Mouse (Mus musculus) limb, embryonic 11.5 days (tissue): ENCODE results near the gene Cep128. TPM values are rescaled to one million over a fixed set of nuclear protein-coding genes. Genes with fewer than 3 reads are reported as not detected.

Experiments
- ATAC-seq: fragments of 200-750 bp; cut with Nextera tagmentation; 2 replicates; pipeline ENCODE4 v1.8.0; 2017; ENCODE audit warnings: low read depth; ENCODE audit not compliant: insufficient number of reproducible peaks, low FRiP score, low TSS enrichment
- DNase-seq: peaks from one replicate; pipeline ENCODE4 v3.0.0-alpha.2; 2015; ENCODE audit warnings: low spot score
- H3K27ac ChIP-seq: fragments of 300-500 bp; sonication (generic); replicated peaks from 2 replicates; pipeline ENCODE4 v1.5.1; 2014; ENCODE audit warnings: low read depth, mild to moderate bottlenecking, low read length
- H3K27me3 ChIP-seq: fragments of 300-500 bp; sonication (generic); 2 replicates; pipeline ENCODE4 v1.6.1; 2014; ENCODE audit warnings: mild to moderate bottlenecking, low read length, mixed read lengths; ENCODE audit not compliant: control insufficient read depth, insufficient read depth
- H3K36me3 ChIP-seq: fragments of 300-500 bp; sonication (generic); 2 replicates; pipeline ENCODE4 v1.6.1; 2014; ENCODE audit warnings: mild to moderate bottlenecking, low read length, moderate library complexity, mixed read lengths; ENCODE audit not compliant: control insufficient read depth, insufficient read depth
- H3K4me1 ChIP-seq: fragments of 300-500 bp; sonication (generic); 2 replicates; pipeline ENCODE4 v1.6.1; 2014; ENCODE audit warnings: low read length, mixed read lengths; ENCODE audit not compliant: control insufficient read depth, insufficient read depth
- H3K4me2 ChIP-seq: fragments of 300-500 bp; sonication (generic); 2 replicates; pipeline ENCODE4 v1.6.1; 2014; ENCODE audit warnings: low read depth, mild to moderate bottlenecking, moderate library complexity; ENCODE audit not compliant: severe bottlenecking
- H3K4me3 ChIP-seq: fragments of 300-500 bp; sonication (generic); 2 replicates; pipeline ENCODE4 v1.5.1; 2014; ENCODE audit warnings: low read depth, low read length
- H3K9ac ChIP-seq: fragments of 300-500 bp; sonication (generic); 2 replicates; pipeline ENCODE4 v1.6.1; 2014; ENCODE audit warnings: mild to moderate bottlenecking, low read length
- H3K9me3 ChIP-seq: fragments of 300-500 bp; sonication (generic); 2 replicates; pipeline ENCODE4 v1.6.1; 2016; ENCODE audit warnings: low read length; ENCODE audit not compliant: control insufficient read depth
- WGBS: fragments of 180-500 bp; shearing (Covaris S2); extraction: QIAGEN DNeasy Blood & Tissue Kit; methylation state at CpG from one replicate; pipeline ENCODE4 v1.1.7; 2014; 5-methylcytosine and 5-hydroxymethylcytosine counted together
- polyA plus RNA-seq: library from polyadenylated mRNA; unstranded; fragments of >200 nt; fragmentation: Nextera tagmentation; extraction: Ambion mirVana; gene quantifications from 2 replicates; pipeline ENCODE4 v1.2.1, GENCODE M21; 2014

The Cep128 gene
- polyA plus RNA-seq, 1 experiment from 2014 or later: 10.1 TPM

DNA sequence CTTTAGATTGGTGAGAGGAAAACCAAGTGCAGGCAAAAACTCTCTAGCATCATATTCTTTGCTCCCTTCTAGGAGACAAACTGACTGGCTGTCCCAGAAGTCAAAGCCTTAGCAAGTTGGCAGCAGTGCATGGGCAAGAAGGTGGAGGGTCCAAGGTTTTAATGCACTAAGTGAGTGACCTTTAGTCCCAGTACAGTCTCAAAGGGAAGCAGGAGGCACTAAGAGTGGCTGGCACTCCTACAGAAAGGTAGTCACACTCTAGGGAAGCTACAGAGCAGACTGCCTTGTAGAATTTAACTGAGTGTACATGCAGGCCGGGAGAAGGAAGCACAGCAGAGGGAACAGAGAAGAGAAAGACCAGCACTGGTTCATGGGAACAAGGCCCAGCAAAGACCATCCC, 199.6 kb downstream of the Cep128 start:
- no peaks in the 10 kb centered on the region for H3K9me3 ChIP-seq
- H3K27me3 ChIP-seq: no peaks in the 10 kb centered on the region
- H3K4me2 ChIP-seq: no peak overlapping the region
- H3K4me1 ChIP-seq: no peaks in the 10 kb centered on the region
- no peak overlapping the region for H3K9ac ChIP-seq
- H3K36me3 ChIP-seq: no peaks in the 10 kb centered on the region
- no peak overlapping the region for H3K4me3 ChIP-seq
- no peak overlapping the region for H3K27ac ChIP-seq
- ATAC-seq: no peak
- no peak for DNase-seq
- 77% methylated on average over 1 of the region's 1 CpGs for WGBS

GRCm38 (mm10) chr12:91183928-91184327, 200.3 kb downstream of the Cep128 start:
- no peaks in the 10 kb centered on the region for H3K27me3 ChIP-seq
- WGBS: 73% methylated on average over 2 of the region's 2 CpGs
- no peak for ATAC-seq
- H3K4me3 ChIP-seq: no peak overlapping the region
- no peaks in the 10 kb centered on the region for H3K4me1 ChIP-seq
- no peak for DNase-seq
- H3K27ac ChIP-seq: no peak overlapping the region
- H3K9me3 ChIP-seq: no peaks in the 10 kb centered on the region
- H3K4me2 ChIP-seq: no peak overlapping the region
- no peaks in the 10 kb centered on the region for H3K36me3 ChIP-seq
- no peak overlapping the region for H3K9ac ChIP-seq

GRCm38 (mm10) chr12:91183304-91183855, 200.8 kb downstream of the Cep128 start:
- Histone ChIP-seq H3K27me3 (no peaks in the 10 kb centered on the region), H3K4me3 (no peak overlapping the region), H3K9me3 (no peaks in the 10 kb centered on the region), H3K4me2 (no peak overlapping the region), H3K27ac (no peak overlapping the region), H3K36me3 (no peaks in the 10 kb centered on the region), H3K9ac (no peak overlapping the region), H3K4me1 (no peaks in the 10 kb centered on the region)
- no peak for DNase-seq
- WGBS: 92% methylated on average over 4 of the region's 4 CpGs
- ATAC-seq: no peak

GRCm38 (mm10) chr12:91176808-91177526, 207.2 kb downstream of the Cep128 start:
- no peak overlapping the region for H3K9ac ChIP-seq
- H3K36me3 ChIP-seq: no peaks in the 10 kb centered on the region
- ATAC-seq (no peak), DNase-seq (no peak)
- WGBS: 74% methylated on average over 5 of the region's 5 CpGs
- H3K9me3 ChIP-seq: no peaks in the 10 kb centered on the region
- no peak overlapping the region for H3K4me3 ChIP-seq
- H3K4me2 ChIP-seq: no peak overlapping the region
- no peaks in the 10 kb centered on the region for H3K27me3 ChIP-seq
- H3K4me1 ChIP-seq: no peaks in the 10 kb centered on the region
- H3K27ac ChIP-seq: no peak overlapping the region

DNA sequence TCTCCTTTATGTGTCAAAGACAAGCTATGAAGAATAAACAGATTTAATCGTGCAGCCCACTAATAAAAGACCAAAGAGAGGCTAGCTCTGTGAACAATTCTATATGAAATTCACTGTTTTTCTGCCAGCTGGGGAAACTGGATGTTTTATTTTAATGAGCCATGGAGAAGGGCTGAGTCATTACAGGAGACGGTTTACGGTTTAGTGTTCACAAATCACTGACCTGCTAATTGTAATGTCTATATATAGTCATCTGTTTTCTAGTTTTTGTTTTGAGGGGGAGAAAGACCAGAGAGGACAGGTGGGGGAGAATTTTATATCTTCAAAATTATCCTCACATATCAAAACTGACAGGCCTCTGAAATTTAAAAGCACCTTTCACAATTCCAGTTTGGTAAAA, 212.6 kb downstream of the Cep128 start:
- Histone ChIP-seq H3K9me3 (no peaks in the 10 kb centered on the region), H3K4me2 (no peak overlapping the region), H3K36me3 (no peaks in the 10 kb centered on the region), H3K27ac (no peak overlapping the region), H3K4me3 (no peak overlapping the region), H3K9ac (no peak overlapping the region), H3K27me3 (no peaks in the 10 kb centered on the region), H3K4me1 (no peaks in the 10 kb centered on the region)
- DNase-seq: no peak
- ATAC-seq: no peak
- 72% methylated on average over 3 of the region's 3 CpGs for WGBS

- Histone ChIP-seq H3K27ac (no peak overlapping the region), H3K9me3 (no peaks in the 10 kb centered on the region), H3K4me1 (no peaks in the 10 kb centered on the region), H3K4me2 (no peak overlapping the region), H3K36me3 (no peaks in the 10 kb centered on the region), H3K27me3 (no peaks in the 10 kb centered on the region), H3K9ac (no peak overlapping the region), H3K4me3 (no peak overlapping the region)
- DNase-seq (no peak), ATAC-seq (no peak)
- 87% methylated on average over 6 of the region's 6 CpGs for WGBS
Measured at GRCm38 (mm10) chr12:91161015-91161730, 223.0 kb downstream of the Cep128 start.

GRCm38 (mm10) chr12:91158481-91158880, 225.7 kb downstream of the Cep128 start:
- H3K9ac ChIP-seq: no peak overlapping the region
- no peak overlapping the region for H3K4me3 ChIP-seq
- no peak for DNase-seq
- no peak for ATAC-seq
- H3K4me1 ChIP-seq: no peaks in the 10 kb centered on the region
- 58% methylated on average over 2 of the region's 2 CpGs for WGBS
- no peak overlapping the region for H3K27ac ChIP-seq
- H3K27me3 ChIP-seq: no peaks in the 10 kb centered on the region
- H3K36me3 ChIP-seq: no peaks in the 10 kb centered on the region
- H3K9me3 ChIP-seq: no peaks in the 10 kb centered on the region
- H3K4me2 ChIP-seq: no peak overlapping the region

DNA sequence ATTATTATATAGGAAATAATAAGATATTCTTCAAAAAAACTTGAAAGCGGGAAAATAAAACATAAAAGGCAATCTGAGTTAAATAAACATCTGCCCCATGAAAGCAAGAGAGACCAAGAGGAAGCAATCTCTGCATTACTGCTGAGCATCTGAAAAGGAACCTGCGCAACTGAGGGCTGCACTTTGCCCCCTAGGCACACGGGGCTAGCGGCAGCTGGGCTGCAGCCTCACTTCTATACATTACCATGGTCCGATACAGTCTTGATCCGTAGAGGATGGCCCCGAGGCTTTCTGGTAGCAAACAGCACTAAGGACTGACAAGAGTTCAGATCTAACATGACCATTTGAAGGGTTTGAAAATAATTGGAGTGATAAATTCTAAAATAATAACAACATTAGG, 230.2 kb downstream of the Cep128 start:
- Histone ChIP-seq H3K36me3 (no peaks in the 10 kb centered on the region), H3K4me1 (no peaks in the 10 kb centered on the region), H3K27ac (no peak overlapping the region), H3K27me3 (no peaks in the 10 kb centered on the region), H3K9me3 (no peaks in the 10 kb centered on the region), H3K4me2 (no peak overlapping the region), H3K4me3 (no peak overlapping the region), H3K9ac (no peak overlapping the region)
- ATAC-seq (no peak), DNase-seq (no peak)
- 83% methylated on average over 7 of the region's 7 CpGs for WGBS
